Mouse (Mus musculus) cerebellum, postnatal 36 days (tissue): Measurements from ENCODE around the gene Amigo3.

Source experiments
- DNase-seq, 2 experiments: peaks; one replicate each; pipeline ENCODE4 v3.0.0; 2021 to 2022; ENCODE audit warnings: mixed read lengths in 2 of 2

Amigo3 gene

GRCm38 (mm10) chr9:108053665-108054225, 786 bp downstream of the Amigo3 start:
- DNase-seq, result peak; percentile 23 to 27

GRCm38 (mm10) chr9:108054331-108055040, 1.5 kb downstream of the Amigo3 start:
- peak in 1 of 2 experiments; percentile 7 for DNase-seq

- DNase-seq, result no peak
Measured at GRCm38 (mm10) chr9:108055061-108055460, 2.1 kb downstream of the Amigo3 start.

- DNase-seq, result no peak
Measured at GRCm38 (mm10) chr9:108055661-108056237, 2.8 kb downstream of the Amigo3 start.

GRCm38 (mm10) chr9:108056361-108057261, 3.7 kb downstream of the Amigo3 start:
- peak in 1 of 2 experiments; percentile 10 for DNase-seq

GRCm38 (mm10) chr9:108057262-108057562, 4.3 kb downstream of the Amigo3 start:
- DNase-seq, result no peak

GRCm38 (mm10) chr9:108058291-108058690, 5.3 kb downstream of the Amigo3 start:
- no peak for DNase-seq

GRCm38 (mm10) chr9:108062142-108062541, 9.2 kb downstream of the Amigo3 start:
- no peak for DNase-seq

- DNase-seq, result no peak
Measured at GRCm38 (mm10) chr9:108063361-108063760, 10.4 kb downstream of the Amigo3 start.

- DNase-seq, result peak; percentile 75 to 86
Measured at GRCm38 (mm10) chr9:108065491-108066011, 12.6 kb downstream of the Amigo3 start.

- DNase-seq, result no peak
Measured at GRCm38 (mm10) chr9:108067199-108067598, 14.2 kb downstream of the Amigo3 start.

GRCm38 (mm10) chr9:108067900-108068299, 14.9 kb downstream of the Amigo3 start:
- DNase-seq, result peak; percentile 88 to 97

- no peak for DNase-seq
Measured at GRCm38 (mm10) chr9:108069007-108069406, 16.0 kb downstream of the Amigo3 start.

GRCm38 (mm10) chr9:108069529-108069928, 16.6 kb downstream of the Amigo3 start:
- no peak for DNase-seq

GRCm38 (mm10) chr9:108071801-108072200, 18.8 kb downstream of the Amigo3 start:
- no peak for DNase-seq

- peak; percentile 65 to 69 for DNase-seq
Measured at GRCm38 (mm10) chr9:108072481-108072924, 19.5 kb downstream of the Amigo3 start.

GRCm38 (mm10) chr9:108073141-108073930, 20.4 kb downstream of the Amigo3 start:
- DNase-seq, result peak; percentile 79 to 85

- no peak for DNase-seq
Measured at GRCm38 (mm10) chr9:108080168-108080567, 27.2 kb downstream of the Amigo3 start, which contains the start of gene Mst1. Gene Mst1 (plus strand): TSS chr9:108080436.

- DNase-seq, result peak in 1 of 2 experiments; percentile 44
Measured at GRCm38 (mm10) chr9:108082549-108082948, 29.6 kb downstream of the Amigo3 start.

GRCm38 (mm10) chr9:108082988-108083431, 30.1 kb downstream of the Amigo3 start, which contains the start of gene Rnf123:
Gene Rnf123 (minus strand): TSS chr9:108083346.
- no peak for DNase-seq

GRCm38 (mm10) chr9:108083561-108083960, 30.6 kb downstream of the Amigo3 start:
- no peak for DNase-seq

- no peak for DNase-seq
Measured at GRCm38 (mm10) chr9:108085261-108085660, 32.3 kb downstream of the Amigo3 start.
